Mouse (Mus musculus): ENCODE measurements at regions not wholly inside any gene's neighbourhood (a gene's known extent, or its start where the extent isn't known, plus 50 kb on each side); places are given as distances from the start of the nearest gene placed in this dataset.

- DNase-seq (ENCODE audit: low read depth): no peak
Measured at GRCm38 (mm10) chr19:49379646-49380045, 1173.8 kb downstream of the Sorcs3 start.

DNA sequence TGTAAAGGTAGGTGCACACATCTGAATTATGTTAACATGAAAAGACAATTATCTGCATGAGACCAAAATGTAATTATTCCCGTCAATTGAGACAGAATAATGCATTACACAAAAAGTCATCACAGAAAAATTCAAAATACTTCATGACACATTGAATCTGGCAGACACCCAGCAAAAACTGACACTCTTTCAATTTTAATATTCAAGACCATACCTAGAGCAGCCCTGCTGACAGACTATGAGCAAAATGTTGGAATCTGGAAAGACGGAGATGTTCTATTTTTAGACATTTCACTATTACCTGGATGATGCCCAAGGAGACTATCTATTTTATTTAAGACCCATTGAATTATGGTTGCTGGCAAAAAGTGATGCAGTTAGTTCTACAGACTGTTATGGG, 1190.4 kb downstream of the Sorcs3 start:
- no peak for DNase-seq (ENCODE audit: low read depth)

- DNase-seq (ENCODE audit: low read depth): no peak
Measured at GRCm38 (mm10) chr19:49415326-49415725, 1209.5 kb downstream of the Sorcs3 start.

GRCm38 (mm10) chr19:49423059-49423900, 1217.5 kb downstream of the Sorcs3 start:
- no peak for DNase-seq (ENCODE audit: low read depth)

Data from NIH3T3 (cell line).